Mouse (Mus musculus) thymus, adult 2 months (tissue): Measurements from ENCODE around the gene Spef1. TPM values are rescaled to one million over a fixed set of nuclear protein-coding genes. Genes with fewer than 3 reads are reported as not detected.

ENCODE experiments used
- DNase-seq: peaks from one replicate; pipeline ENCODE4 v3.0.0; 2021
- H3K27ac ChIP-seq: fragments of 200-500 bp; 2 replicates; pipeline ENCODE4 v1.5.1; 2012; ENCODE audit warnings: low read length, control low read depth; ENCODE audit not compliant: control insufficient read depth, insufficient read depth
- H3K27me3 ChIP-seq: fragments of 200-500 bp; 2 replicates; pipeline ENCODE4 v1.6.1; 2012; ENCODE audit warnings: mild to moderate bottlenecking, low read length, moderate library complexity, mixed read lengths; ENCODE audit not compliant: control insufficient read depth, insufficient read depth
- H3K36me3 ChIP-seq: fragments of 200-500 bp; 2 replicates; pipeline ENCODE4 v1.6.1; 2012; ENCODE audit warnings: mild to moderate bottlenecking, low read length, moderate library complexity; ENCODE audit not compliant: control insufficient read depth, insufficient read depth
- H3K4me1 ChIP-seq: fragments of 200-500 bp; replicated peaks from 2 replicates; pipeline ENCODE4 v1.6.1; 2012; ENCODE audit warnings: low read length; ENCODE audit not compliant: control insufficient read depth, insufficient read depth
- H3K4me3 ChIP-seq: fragments of 200-500 bp; 2 replicates; pipeline ENCODE4 v1.5.1; 2012; ENCODE audit warnings: mild to moderate bottlenecking, low read length, control low read depth, moderate library complexity; ENCODE audit not compliant: control insufficient read depth, insufficient read depth
- CTCF ChIP-seq: fragments of 200-500 bp; IDR thresholded peaks from 2 replicates; pipeline ENCODE4 v1.5.1; 2012; ENCODE audit warnings: mild to moderate bottlenecking, control low read depth, low read length, moderate library complexity, borderline replicate concordance; ENCODE audit not compliant: control insufficient read depth, poor library complexity, insufficient read depth; ENCODE audit errors: extremely low read depth
- POLR2A ChIP-seq: fragments of 200-500 bp; IDR thresholded peaks from 2 replicates; pipeline ENCODE4 v1.6.1; 2012; ENCODE audit warnings: mild to moderate bottlenecking, low read length, control low read depth, moderate library complexity; ENCODE audit not compliant: control insufficient read depth, poor library complexity, insufficient read depth; ENCODE audit errors: extremely low read depth
- WGBS: fragments of 180-500 bp; shearing (Covaris S2); methylation state at CpG from one replicate; pipeline ENCODE4 v1.1.7; 2018; 5-methylcytosine and 5-hydroxymethylcytosine counted together
- polyA plus RNA-seq: library from polyadenylated mRNA; depleted of rRNA; stranded (reverse); fragments of >200 nt; gene quantifications from 2 replicates; pipeline ENCODE4 v1.2.3, GENCODE M21; 2012

Gene Spef1
- polyA plus RNA-seq, 1 experiment: 8.7 TPM

GRCm38 (mm10) chr2:131225178-131225577 is 38.1 kb upstream of the Spef1 start:
- Histone ChIP-seq H3K27me3 (no peaks in the 10 kb centered on the region), H3K27ac (no peak overlapping the region), H3K36me3 (no peaks in the 10 kb centered on the region), H3K4me1 (no peaks in the 10 kb centered on the region), H3K4me3 (no peak overlapping the region)
- TF ChIP-seq CTCF (no peak), POLR2A (no peak)
- DNase-seq: no peak
- 92% methylated on average over 6 of the region's 6 CpGs for WGBS

- H3K4me3 ChIP-seq: no peak overlapping the region
- no peak for DNase-seq
- no peaks in the 10 kb centered on the region for H3K4me1 ChIP-seq
- no peaks in the 10 kb centered on the region for H3K27me3 ChIP-seq
- H3K36me3 ChIP-seq: no peaks in the 10 kb centered on the region
- TF ChIP-seq CTCF: no peak
- no peak overlapping the region for H3K27ac ChIP-seq
- WGBS: 84% methylated on average over 1 of the region's 1 CpGs
Observed at GRCm38 (mm10) chr2:131223569-131223968, 36.5 kb upstream of the Spef1 start.

GRCm38 (mm10) chr2:131222562-131222961 is 35.5 kb upstream of the Spef1 start:
- no peak for DNase-seq
- no peak overlapping the region for H3K27ac ChIP-seq
- TF ChIP-seq POLR2A (no peak), CTCF (no peak)
- H3K4me3 ChIP-seq: no peak overlapping the region
- H3K27me3 ChIP-seq: no peaks in the 10 kb centered on the region
- WGBS: 72% methylated on average over 5 of the region's 5 CpGs
- H3K4me1 ChIP-seq: no peaks in the 10 kb centered on the region
- no peaks in the 10 kb centered on the region for H3K36me3 ChIP-seq

- peaks cover 3% of the 10 kb centered on the region for H3K4me1 ChIP-seq
- DNase-seq: no peak
- WGBS: 88% methylated on average over 3 of the region's 3 CpGs
- no peak overlapping the region for H3K4me3 ChIP-seq
- H3K27ac ChIP-seq: no peak overlapping the region
- no peak for TF ChIP-seq CTCF
- TF ChIP-seq POLR2A: no peak
- H3K27me3 ChIP-seq: no peaks in the 10 kb centered on the region
- H3K36me3 ChIP-seq: no peaks in the 10 kb centered on the region
Observed at GRCm38 (mm10) chr2:131221853-131222515, 34.9 kb upstream of the Spef1 start.

GRCm38 (mm10) chr2:131220030-131220429 is 32.9 kb upstream of the Spef1 start:
- no peak for DNase-seq
- H3K36me3 ChIP-seq: no peaks in the 10 kb centered on the region
- TF ChIP-seq POLR2A (no peak), CTCF (no peak)

GRCm38 (mm10) chr2:131215941-131216858 is 29.1 kb upstream of the Spef1 start:
- Histone ChIP-seq H3K36me3 (no peaks in the 10 kb centered on the region), H3K27ac (no peak overlapping the region), H3K4me1 (peaks cover 4% of the 10 kb centered on the region), H3K4me3 (no peak overlapping the region), H3K27me3 (no peaks in the 10 kb centered on the region)
- DNase-seq: no peak
- WGBS: 91% methylated on average over 7 of the region's 7 CpGs
- TF ChIP-seq CTCF (no peak), POLR2A (no peak)

More at GRCm38 (mm10) chr2:131220030-131220429, 32.9 kb upstream of the Spef1 start:
- 91% methylated on average over 4 of the region's 4 CpGs for WGBS
- Histone ChIP-seq H3K27ac (no peak overlapping the region), H3K27me3 (no peaks in the 10 kb centered on the region), H3K4me1 (peaks cover 3% of the 10 kb centered on the region), H3K4me3 (no peak overlapping the region)

GRCm38 (mm10) chr2:131213773-131214172 is 26.7 kb upstream of the Spef1 start:
- Histone ChIP-seq H3K36me3 (no peaks in the 10 kb centered on the region), H3K4me1 (peaks cover 12% of the 10 kb centered on the region), H3K27ac (no peak overlapping the region), H3K27me3 (no peaks in the 10 kb centered on the region), H3K4me3 (no peak overlapping the region)
- no peak for DNase-seq
- TF ChIP-seq POLR2A: no peak
- TF ChIP-seq CTCF: no peak
- WGBS: 97% methylated on average over 7 of the region's 7 CpGs
